Mouse (Mus musculus) fibroblast of lung, adult 2 months (primary cell): ENCODE results near the gene Adgrv1.

Experiments used
- DNase-seq: peaks from one replicate; pipeline ENCODE4 v3.0.0-alpha.2; 2011; ENCODE audit warnings: low read depth

The Adgrv1 gene

DNA sequence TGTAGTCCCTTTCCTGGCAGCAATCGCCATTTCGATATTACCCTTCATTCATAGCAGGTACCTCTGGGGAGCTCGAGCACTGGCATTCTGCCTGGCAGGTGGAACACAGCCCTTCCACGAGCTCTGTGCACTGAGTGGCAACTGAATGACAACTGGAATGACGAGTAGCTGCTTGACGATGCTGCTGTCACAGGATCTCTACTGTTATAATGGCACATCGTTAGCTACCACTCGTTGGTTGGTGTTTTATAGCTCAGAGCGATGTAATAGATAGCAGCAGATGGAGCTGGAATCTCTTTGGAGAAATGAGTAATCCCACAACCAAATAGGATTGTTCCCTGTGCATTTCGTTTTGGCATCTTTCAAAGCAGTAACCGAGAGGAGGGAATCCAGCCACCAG is 587.6 kb downstream of the Adgrv1 start:
- DNase-seq: no peak
